Mouse (Mus musculus) hindbrain, embryonic 10.5 days (tissue): Measurements from ENCODE around the gene Chrna9. TPM values are rescaled to one million over a fixed set of nuclear protein-coding genes. Genes with fewer than 3 reads are reported as not detected.
A peak's percentile ranks its signal among the peaks of the same experiment; 100 is the strongest.

Source experiments
- DNase-seq: peaks from one replicate; pipeline ENCODE4 v3.0.0-alpha.2; 2017; ENCODE audit warnings: low spot score
- H3K27ac ChIP-seq: fragments of 300-500 bp; sonication (generic); 2 replicates; pipeline ENCODE4 v1.5.1; 2016; ENCODE audit warnings: mild to moderate bottlenecking, moderate library complexity
- H3K27me3 ChIP-seq: fragments of 300-500 bp; sonication (generic); 2 replicates; pipeline ENCODE4 v1.6.1; 2016; ENCODE audit warnings: mild to moderate bottlenecking; ENCODE audit not compliant: poor library complexity, insufficient read depth, severe bottlenecking
- H3K36me3 ChIP-seq: fragments of 300-500 bp; sonication (generic); 2 replicates; pipeline ENCODE4 v1.6.1; 2016; ENCODE audit warnings: mild to moderate bottlenecking, moderate library complexity
- H3K4me1 ChIP-seq: fragments of 300-500 bp; sonication (generic); replicated peaks from 2 replicates; pipeline ENCODE4 v1.6.1; 2016; ENCODE audit warnings: mild to moderate bottlenecking
- H3K4me3 ChIP-seq: fragments of 300-500 bp; sonication (generic); 2 replicates; pipeline ENCODE4 v1.5.1; 2016; ENCODE audit warnings: mild to moderate bottlenecking, moderate library complexity
- H3K9me3 ChIP-seq: fragments of 300-500 bp; sonication (generic); 2 replicates; pipeline ENCODE4 v1.6.1; 2016; ENCODE audit warnings: mild to moderate bottlenecking, moderate library complexity
- WGBS: fragments of 180-500 bp; shearing (Covaris S2); methylation state at CpG from one replicate; pipeline ENCODE4 v1.1.7; 2016; 5-methylcytosine and 5-hydroxymethylcytosine counted together
- polyA plus RNA-seq: library from polyadenylated mRNA; unstranded; fragments of >200 nt; fragmentation: Nextera tagmentation; extraction: Ambion mirVana; gene quantifications from 2 replicates; pipeline ENCODE4 v1.2.1, GENCODE M21; 2016

The Chrna9 gene
- polyA plus RNA-seq, 1 experiment from 2014 or later: 0.31 TPM

GRCm38 (mm10) chr5:65920701-65921426 is 13.9 kb upstream of the Chrna9 start:
- Histone ChIP-seq H3K27me3 (no peaks in the 10 kb centered on the region), H3K36me3 (no peaks in the 10 kb centered on the region), H3K9me3 (no peaks in the 10 kb centered on the region), H3K4me3 (no peak overlapping the region), H3K4me1 (peaks cover 13% of the 10 kb centered on the region), H3K27ac (no peak overlapping the region)
- DNase-seq: no peak
- WGBS: 86% methylated on average over 12 of the region's 12 CpGs

- no peaks in the 10 kb centered on the region for H3K27me3 ChIP-seq
- H3K4me1 ChIP-seq: peaks cover 13% of the 10 kb centered on the region
- H3K9me3 ChIP-seq: no peaks in the 10 kb centered on the region
- 79% methylated on average over 9 of the region's 9 CpGs for WGBS
- no peak overlapping the region for H3K4me3 ChIP-seq
- H3K36me3 ChIP-seq: no peaks in the 10 kb centered on the region
- DNase-seq: no peak
- H3K27ac ChIP-seq: no peak overlapping the region
These were observed 13.1 kb upstream of the Chrna9 start for GRCm38 (mm10) chr5:65921477-65922138.

GRCm38 (mm10) chr5:65926666-65927065 is 8.1 kb upstream of the Chrna9 start:
- H3K4me3 ChIP-seq: no peak overlapping the region
- H3K9me3 ChIP-seq: no peaks in the 10 kb centered on the region
- WGBS: 85% methylated on average over 6 of the region's 6 CpGs
- no peaks in the 10 kb centered on the region for H3K36me3 ChIP-seq
- no peak overlapping the region for H3K27ac ChIP-seq
- no peaks in the 10 kb centered on the region for H3K4me1 ChIP-seq
- no peak for DNase-seq
- no peaks in the 10 kb centered on the region for H3K27me3 ChIP-seq

- H3K4me1 ChIP-seq: no peaks in the 10 kb centered on the region
- no peak overlapping the region for H3K27ac ChIP-seq
- H3K36me3 ChIP-seq: no peaks in the 10 kb centered on the region
- H3K9me3 ChIP-seq: no peaks in the 10 kb centered on the region
- H3K4me3 ChIP-seq: no peak overlapping the region
- no peak for DNase-seq
- 81% methylated on average over 7 of the region's 7 CpGs for WGBS
- no peaks in the 10 kb centered on the region for H3K27me3 ChIP-seq
These were observed 5.6 kb upstream of the Chrna9 start for GRCm38 (mm10) chr5:65929162-65929561.

GRCm38 (mm10) chr5:65930171-65930570 is 4.5 kb upstream of the Chrna9 start:
- no peak overlapping the region for H3K4me3 ChIP-seq
- WGBS: 75% methylated on average over 4 of the region's 4 CpGs
- H3K9me3 ChIP-seq: no peaks in the 10 kb centered on the region
- H3K27me3 ChIP-seq: no peaks in the 10 kb centered on the region
- no peak for DNase-seq
- H3K36me3 ChIP-seq: no peaks in the 10 kb centered on the region
- no peak overlapping the region for H3K27ac ChIP-seq
- no peaks in the 10 kb centered on the region for H3K4me1 ChIP-seq

- H3K4me3 ChIP-seq: no peak overlapping the region
- whole genome bisulfite sequencing: 88% methylated on average over 4 of the region's 4 CpGs
- no peaks in the 10 kb centered on the region for H3K36me3 ChIP-seq
- no peaks in the 10 kb centered on the region for H3K9me3 ChIP-seq
- peaks cover 4% of the 10 kb centered on the region for H3K4me1 ChIP-seq
- H3K27me3 ChIP-seq: no peaks in the 10 kb centered on the region
- H3K27ac ChIP-seq: no peak overlapping the region
- no peak for DNase-seq
These were observed 1.5 kb upstream of the Chrna9 start for GRCm38 (mm10) chr5:65933258-65933657.

GRCm38 (mm10) chr5:65933764-65934163 is 957 bp upstream of the Chrna9 start:
- Histone ChIP-seq H3K27me3 (no peaks in the 10 kb centered on the region), H3K4me3 (no peak overlapping the region), H3K4me1 (peaks cover 4% of the 10 kb centered on the region), H3K27ac (no peak overlapping the region), H3K9me3 (no peaks in the 10 kb centered on the region), H3K36me3 (no peaks in the 10 kb centered on the region)
- 86% methylated on average over 2 of the region's 2 CpGs for WGBS
- DNase-seq: no peak

- no peaks in the 10 kb centered on the region for H3K27me3 ChIP-seq
- no peaks in the 10 kb centered on the region for H3K9me3 ChIP-seq
- H3K27ac ChIP-seq: no peak overlapping the region
- H3K4me1 ChIP-seq: peaks cover 4% of the 10 kb centered on the region
- H3K4me3 ChIP-seq: no peak overlapping the region
- no peak for DNase-seq
- WGBS: 73% methylated on average over 11 of the region's 11 CpGs
- H3K36me3 ChIP-seq: no peaks in the 10 kb centered on the region
These were observed 2.4 kb downstream of the Chrna9 start for GRCm38 (mm10) chr5:65937011-65937726.

- Histone ChIP-seq H3K27ac (no peak overlapping the region), H3K4me3 (no peak overlapping the region), H3K9me3 (no peaks in the 10 kb centered on the region), H3K4me1 (peaks cover 4% of the 10 kb centered on the region), H3K36me3 (no peaks in the 10 kb centered on the region), H3K27me3 (no peaks in the 10 kb centered on the region)
- WGBS: 58% methylated on average over 9 of the region's 9 CpGs
- DNase-seq: peak; percentile 81
These were observed 3.4 kb downstream of the Chrna9 start for GRCm38 (mm10) chr5:65937998-65938715.

GRCm38 (mm10) chr5:65941145-65941544 is 6.4 kb downstream of the Chrna9 start:
- DNase-seq: no peak
- 81% methylated on average over 4 of the region's 4 CpGs for WGBS
- Histone ChIP-seq H3K36me3 (no peaks in the 10 kb centered on the region), H3K4me1 (peaks cover 4% of the 10 kb centered on the region), H3K27me3 (no peaks in the 10 kb centered on the region), H3K4me3 (no peak overlapping the region), H3K9me3 (no peaks in the 10 kb centered on the region), H3K27ac (no peak overlapping the region)

- Histone ChIP-seq H3K9me3 (no peaks in the 10 kb centered on the region), H3K27ac (peak overlapping the region; percentile 91), H3K4me3 (no peak overlapping the region; the same call in 1 of the 2 replicates), H3K27me3 (no peaks in the 10 kb centered on the region), H3K4me1 (peaks cover 27% of the 10 kb centered on the region), H3K36me3 (no peaks in the 10 kb centered on the region)
- 41% methylated on average over 3 of the region's 3 CpGs for WGBS
- DNase-seq: peak; percentile 26
These were observed 15.1 kb downstream of the Chrna9 start for GRCm38 (mm10) chr5:65949822-65950221.

GRCm38 (mm10) chr5:65950236-65950635 is 15.5 kb downstream of the Chrna9 start:
- Histone ChIP-seq H3K4me1 (peaks cover 31% of the 10 kb centered on the region), H3K36me3 (no peaks in the 10 kb centered on the region), H3K27me3 (no peaks in the 10 kb centered on the region), H3K27ac (peak overlapping the region; percentile 91), H3K4me3 (peak overlapping the region; percentile 24), H3K9me3 (no peaks in the 10 kb centered on the region)
- WGBS: 31% methylated on average over 6 of the region's 6 CpGs
- peak; percentile 77 for DNase-seq
